Mouse (Mus musculus) regulatory T cell (primary cell): Measurements from ENCODE around the gene Hist1h4d.

ENCODE experiments used
- in situ Hi-C: fragments of 300-600 bp; cut with MboI, MseI; formaldehyde crosslinking; loops from one replicate; pipeline ENCODE4 v1.15.1; 2025; ENCODE audit warnings: high pct_unique_total_duplicates

The Hist1h4d gene

GRCm38 (mm10) chr13:23550761-23551145 lies 30.6 kb upstream of the Hist1h4d start:
- in situ Hi-C loops = loop anchor here (25.0 kb wide), 2 partner anchors 1062 to 1738 kb away; partner anchors contain the start of genes Hist1h2ao, Hist1h2bq and Hist1h4m

GRCm38 (mm10) chr13:23551146-23551834 lies 30.1 kb upstream of the Hist1h4d start, which contains the start of gene Hist1h4f:
Gene Hist1h4f (minus strand): TSS chr13:23551648.
- in situ Hi-C loops = loop anchor here (25.0 kb wide), 2 partner anchors 1061 to 1739 kb away; partner anchors contain the start of genes Hist1h2ao, Hist1h2bq and Hist1h4m

GRCm38 (mm10) chr13:23551931-23552914 lies 29.2 kb upstream of the Hist1h4d start:
- in situ Hi-C loops = loop anchor here (25.0 kb wide), 2 partner anchors 1060 to 1740 kb away; partner anchors contain the start of genes Hist1h2ao, Hist1h2bq and Hist1h4m

GRCm38 (mm10) chr13:23552962-23553361 lies 28.4 kb upstream of the Hist1h4d start, which contains the start of gene Hist1h1d:
Gene Hist1h1d (plus strand): TSS chr13:23553262.
- in situ Hi-C loops = loop anchor here (25.0 kb wide), 2 partner anchors 1059 to 1741 kb away; partner anchors contain the start of genes Hist1h2ao, Hist1h2bq and Hist1h4m

- in situ Hi-C loops = loop anchor here (25.0 kb wide), 2 partner anchors 1058 to 1742 kb away; partner anchors contain the start of genes Hist1h2ao, Hist1h2bq and Hist1h4m
These were observed 27.0 kb upstream of the Hist1h4d start for GRCm38 (mm10) chr13:23554393-23554792.

- in situ Hi-C loops = loop anchor here (25.0 kb wide), 2 partner anchors 1057 to 1743 kb away; partner anchors contain the start of genes Hist1h2ao, Hist1h2bq and Hist1h4m
These were observed 26.2 kb upstream of the Hist1h4d start for GRCm38 (mm10) chr13:23554925-23555838.

GRCm38 (mm10) chr13:23555839-23556416 lies 25.5 kb upstream of the Hist1h4d start:
- in situ Hi-C loops = loop anchor here (25.0 kb wide), 2 partner anchors 1056 to 1744 kb away; partner anchors contain the start of genes Hist1h2ao, Hist1h2bq and Hist1h4m

GRCm38 (mm10) chr13:23556906-23557305 lies 24.5 kb upstream of the Hist1h4d start:
- in situ Hi-C loops = loop anchor here (25.0 kb wide), 2 partner anchors 1055 to 1745 kb away; partner anchors contain the start of genes Hist1h2ao, Hist1h2bq and Hist1h4m

- in situ Hi-C loops = loop anchor here (25.0 kb wide), 2 partner anchors 1052 to 1748 kb away; partner anchors contain the start of genes Hist1h2ao, Hist1h2bq and Hist1h4m
These were observed 20.7 kb upstream of the Hist1h4d start for GRCm38 (mm10) chr13:23560699-23561098.

GRCm38 (mm10) chr13:23561531-23561882 lies 19.9 kb upstream of the Hist1h4d start:
- in situ Hi-C loops = loop anchor here (25.0 kb wide), 2 partner anchors 1051 to 1749 kb away; partner anchors contain the start of genes Hist1h2ao, Hist1h2bq and Hist1h4m

GRCm38 (mm10) chr13:23561883-23562659 lies 19.3 kb upstream of the Hist1h4d start, which contains the start of gene Hist1h3e:
Gene Hist1h3e (minus strand): TSS chr13:23562369.
- in situ Hi-C loops = loop anchor here (25.0 kb wide), 2 partner anchors 1050 to 1750 kb away; partner anchors contain the start of genes Hist1h2ao, Hist1h2bq and Hist1h4m

- in situ Hi-C loops = loop anchor here (25.0 kb wide), 2 partner anchors 1049 to 1751 kb away; partner anchors contain the start of genes Hist1h2ao, Hist1h2bq and Hist1h4m
These were observed 18.5 kb upstream of the Hist1h4d start for GRCm38 (mm10) chr13:23562699-23563462.

- in situ Hi-C loops = loop anchor here (25.0 kb wide), 2 partner anchors 1048 to 1752 kb away; partner anchors contain the start of genes Hist1h2ao, Hist1h2bq and Hist1h4m
These were observed 16.9 kb upstream of the Hist1h4d start for GRCm38 (mm10) chr13:23564482-23564881.

GRCm38 (mm10) chr13:23570261-23571021 lies 11.0 kb upstream of the Hist1h4d start:
- in situ Hi-C loops = loop anchor here (5.0 to 25.0 kb wide), 4 partner anchors 112 to 1848 kb away; partner anchors contain the start of genes Hist1h2ac, Hist1h2ao, Hist1h2bc and Hist1h2bm

GRCm38 (mm10) chr13:23571022-23571503 lies 10.3 kb upstream of the Hist1h4d start, which contains the start of the genes Hist1h2ae and Hist1h2bg:
Gene Hist1h2ae (minus strand): TSS chr13:23571220.
Gene Hist1h2bg (plus strand): TSS chr13:23571396.
- in situ Hi-C loops = loop anchor here (5.0 to 25.0 kb wide), 4 partner anchors 111 to 1849 kb away; partner anchors contain the start of genes Hist1h2ac, Hist1h2ao, Hist1h2bc and Hist1h2bm
